Mouse (Mus musculus) CD4-positive helper T cell, adult 2 months (primary cell): ENCODE measurements around the gene Syne3.
A peak's percentile ranks its signal among the peaks of the same experiment; 100 is the strongest.

Experiments used
- DNase-seq: peaks from one replicate; pipeline ENCODE4 v3.0.0-alpha.2; 2012; ENCODE audit warnings: low read depth, missing footprints, low spot score

The Syne3 gene

DNA sequence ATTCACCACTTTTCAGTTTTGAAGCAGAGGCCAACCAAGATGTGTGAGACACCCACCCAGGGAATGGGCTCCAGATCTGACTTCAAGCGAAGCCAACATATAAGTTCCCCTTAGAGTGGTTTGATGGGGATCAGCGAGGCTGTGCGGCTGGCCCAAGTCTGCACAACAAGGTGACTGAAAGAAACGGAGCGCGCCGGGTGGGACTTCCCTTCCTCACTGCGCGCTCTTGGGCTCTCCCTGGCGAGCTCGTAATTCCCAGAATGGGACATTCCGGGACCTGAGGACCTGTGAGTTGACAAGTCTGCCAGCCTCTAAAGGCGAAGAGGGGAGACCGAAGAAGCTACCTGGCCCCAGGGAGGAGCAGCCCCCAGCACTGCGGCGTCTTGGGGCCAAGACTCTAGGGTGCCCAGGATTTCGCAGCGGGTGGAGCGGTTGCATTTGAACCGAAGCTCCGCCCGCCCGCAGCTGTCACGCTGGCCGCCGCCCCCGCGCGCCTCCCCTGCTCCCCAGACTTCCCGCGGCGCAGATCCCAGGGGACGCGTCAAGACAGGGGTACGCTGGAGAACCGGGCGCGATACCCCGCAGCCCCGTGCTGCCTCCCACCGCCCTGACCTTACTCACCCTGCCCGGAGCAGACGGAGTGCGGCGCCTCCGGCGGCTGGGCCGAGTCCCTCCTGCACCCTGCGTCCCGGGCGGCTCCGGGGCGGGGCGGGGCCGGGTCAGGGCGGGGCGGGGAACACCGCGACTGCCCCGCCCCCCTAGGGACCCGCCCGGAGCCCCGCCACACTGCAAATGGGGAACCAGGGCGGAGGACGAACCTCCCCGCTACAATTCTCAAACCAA, at the start of gene Syne3:
Syne3 (minus strand) TSS at position 440 of the 843 bp plus-strand sequence.
- DNase-seq, result peak; percentile 83

DNA sequence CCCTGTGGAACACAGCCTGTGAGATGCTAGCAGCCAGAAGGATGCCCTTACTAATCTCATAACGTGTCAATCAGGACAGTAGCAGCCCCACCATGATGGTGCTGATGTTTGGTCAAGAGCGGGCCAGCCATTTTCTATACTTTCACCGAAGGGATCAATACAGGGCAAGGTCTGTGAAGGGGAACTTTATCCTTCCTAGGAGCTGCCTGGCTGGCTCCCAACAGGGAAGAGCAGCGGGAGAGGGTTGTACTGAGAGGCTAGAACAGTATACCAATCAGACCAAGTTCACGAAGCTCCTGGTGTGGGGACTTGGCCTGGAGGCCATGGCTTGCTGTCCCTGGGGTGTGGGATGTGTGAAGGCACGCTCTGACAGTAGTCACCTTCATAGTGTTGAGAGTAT, 45.7 kb upstream of the Syne3 start:
- DNase-seq, result no peak

DNA sequence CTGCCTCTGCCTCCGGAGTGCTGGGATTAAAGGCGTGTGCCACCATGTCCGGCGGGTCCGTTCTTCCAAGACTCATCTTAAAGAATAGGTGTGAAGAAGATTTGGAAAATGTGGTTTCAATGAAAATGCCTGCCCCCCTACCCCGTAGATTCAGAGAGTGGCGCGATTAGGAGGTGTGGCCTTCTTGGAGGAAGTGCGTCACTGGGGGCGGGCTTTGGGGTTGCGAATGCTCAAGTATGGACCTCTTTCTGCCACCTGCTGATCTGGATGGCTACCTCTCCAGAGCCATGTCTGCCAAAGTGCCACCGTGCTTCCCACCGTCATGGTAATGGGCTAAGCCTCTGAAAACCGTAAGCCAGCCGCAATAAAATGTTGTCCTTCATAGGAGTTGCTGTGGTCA, 44.4 kb upstream of the Syne3 start:
- DNase-seq, result no peak

DNA sequence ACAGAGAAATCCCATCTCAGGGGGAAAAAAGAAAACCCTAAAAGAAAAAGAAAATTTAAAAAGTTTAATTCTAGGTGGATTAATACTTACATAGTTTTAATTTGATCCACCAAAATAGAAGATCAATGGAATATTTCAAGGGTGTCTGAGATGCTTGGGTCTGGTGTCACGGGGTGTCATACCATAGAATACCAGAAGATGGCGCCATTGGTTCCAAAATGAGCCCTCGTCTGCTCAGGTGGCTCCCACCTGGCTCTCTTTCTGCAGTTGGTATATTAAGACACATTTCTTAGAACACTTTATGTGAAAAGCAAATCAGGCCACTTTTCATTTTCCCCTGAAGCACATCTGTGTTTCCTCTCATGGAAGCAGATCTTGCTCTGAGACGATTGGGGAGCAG, 41.3 kb upstream of the Syne3 start:
- peak; percentile 59 for DNase-seq

DNA sequence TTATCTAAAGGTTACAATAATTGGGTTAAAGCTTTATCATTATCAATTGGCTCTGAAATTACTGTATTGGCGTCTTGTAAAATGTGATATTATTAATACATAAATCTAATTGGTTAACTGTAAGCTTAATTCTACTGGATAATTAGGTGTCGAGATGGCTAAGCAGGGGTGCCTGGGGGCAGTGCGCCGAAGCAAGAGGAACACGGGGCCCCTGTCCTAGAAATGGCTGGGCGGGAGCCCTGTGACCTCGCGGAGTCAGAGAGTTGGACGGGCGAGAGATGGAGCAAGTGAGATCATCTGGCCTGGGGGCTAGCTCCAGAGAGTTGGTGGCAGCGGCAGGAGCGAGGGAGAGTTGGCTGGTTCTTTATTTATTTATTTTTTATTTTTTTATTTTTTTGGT, 40.2 kb upstream of the Syne3 start:
- no peak for DNase-seq

DNA sequence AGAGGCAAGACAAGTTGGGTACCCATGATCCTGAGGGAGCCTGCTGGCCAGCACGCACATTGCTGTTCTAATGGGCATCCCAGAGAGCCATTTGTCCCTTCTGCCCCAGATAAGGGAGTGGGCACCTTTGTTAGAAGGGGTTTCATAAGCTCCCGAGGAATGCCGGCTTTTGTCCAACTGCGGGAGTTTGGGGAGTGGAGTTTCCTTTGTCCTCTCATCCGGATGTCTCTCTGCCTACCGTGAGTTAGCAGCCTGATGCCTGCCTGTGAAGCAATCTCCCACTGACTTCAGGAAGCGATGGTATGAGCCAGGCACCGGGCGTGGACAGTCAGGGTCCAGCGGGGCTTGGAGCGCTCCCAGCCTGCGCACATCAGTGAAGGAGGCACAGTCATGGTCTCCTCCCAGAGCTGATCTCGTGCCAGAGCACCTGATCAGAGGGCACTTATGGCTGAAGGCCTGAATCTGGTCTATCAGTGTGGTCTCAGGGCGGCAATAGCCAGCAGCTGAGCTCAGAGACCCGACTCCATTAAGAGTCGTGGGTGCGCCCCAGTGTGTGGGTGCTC, 38.8 kb upstream of the Syne3 start:
- DNase-seq, result no peak

DNA sequence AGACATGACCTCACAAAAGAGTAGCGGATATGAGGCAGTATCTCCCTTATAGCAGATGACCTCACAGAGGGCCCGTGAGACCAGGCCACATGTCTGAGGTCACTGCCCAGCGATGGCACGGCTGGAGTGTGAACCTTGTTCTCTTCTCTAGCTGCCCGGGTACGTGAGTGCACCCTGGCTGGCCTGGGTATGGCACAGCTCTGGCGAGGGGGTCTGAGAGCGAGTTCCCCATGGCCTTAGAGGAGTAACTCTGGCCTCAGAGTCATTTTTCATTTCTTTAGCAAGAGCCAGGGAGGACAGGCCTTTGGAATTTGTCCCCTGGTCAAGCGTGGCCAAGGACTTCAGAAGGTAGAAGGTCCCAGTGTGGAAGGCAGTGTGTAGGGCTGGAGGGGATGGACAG, 35.2 kb upstream of the Syne3 start:
- no peak for DNase-seq

DNA sequence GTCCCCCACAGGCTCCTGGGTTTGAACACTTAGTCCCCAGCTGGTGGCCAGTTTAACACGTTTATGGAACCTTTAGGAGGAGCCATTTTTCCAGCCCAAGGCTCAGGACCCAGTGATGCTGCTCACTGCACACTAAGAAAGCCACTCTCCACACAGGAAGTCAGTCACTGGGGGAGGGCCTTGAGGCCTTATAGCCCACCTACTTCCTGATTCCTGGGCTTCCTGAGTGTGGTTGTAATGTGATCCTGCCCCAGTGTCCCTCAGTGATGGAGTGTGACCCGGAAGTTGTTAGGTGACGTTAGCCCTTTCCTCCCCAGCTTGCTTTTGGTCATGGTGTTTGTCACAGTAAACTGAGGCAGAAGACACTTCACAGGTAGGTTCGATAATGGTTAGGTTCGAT, 33.5 kb upstream of the Syne3 start:
- DNase-seq, result no peak

DNA sequence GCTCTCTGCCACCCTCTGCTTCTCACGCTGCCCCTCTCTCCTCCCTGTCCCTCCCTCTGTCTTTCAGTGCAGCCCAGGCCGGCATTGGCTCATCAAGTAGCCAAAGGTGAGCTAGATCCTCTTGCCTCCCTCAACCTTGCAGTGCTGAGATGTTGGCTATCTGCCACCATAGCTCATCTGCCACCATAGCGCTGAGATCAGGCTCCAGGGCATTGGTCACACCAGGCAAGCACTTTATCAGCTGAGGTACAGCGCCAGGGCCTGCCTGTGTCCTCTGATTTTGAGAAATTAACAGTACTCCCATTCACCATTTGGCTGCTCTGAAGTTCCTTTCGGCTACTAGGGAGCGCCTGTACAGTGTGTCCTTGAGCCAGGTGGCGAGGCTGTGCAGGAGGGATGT, 31.3 kb upstream of the Syne3 start:
- no peak for DNase-seq

DNA sequence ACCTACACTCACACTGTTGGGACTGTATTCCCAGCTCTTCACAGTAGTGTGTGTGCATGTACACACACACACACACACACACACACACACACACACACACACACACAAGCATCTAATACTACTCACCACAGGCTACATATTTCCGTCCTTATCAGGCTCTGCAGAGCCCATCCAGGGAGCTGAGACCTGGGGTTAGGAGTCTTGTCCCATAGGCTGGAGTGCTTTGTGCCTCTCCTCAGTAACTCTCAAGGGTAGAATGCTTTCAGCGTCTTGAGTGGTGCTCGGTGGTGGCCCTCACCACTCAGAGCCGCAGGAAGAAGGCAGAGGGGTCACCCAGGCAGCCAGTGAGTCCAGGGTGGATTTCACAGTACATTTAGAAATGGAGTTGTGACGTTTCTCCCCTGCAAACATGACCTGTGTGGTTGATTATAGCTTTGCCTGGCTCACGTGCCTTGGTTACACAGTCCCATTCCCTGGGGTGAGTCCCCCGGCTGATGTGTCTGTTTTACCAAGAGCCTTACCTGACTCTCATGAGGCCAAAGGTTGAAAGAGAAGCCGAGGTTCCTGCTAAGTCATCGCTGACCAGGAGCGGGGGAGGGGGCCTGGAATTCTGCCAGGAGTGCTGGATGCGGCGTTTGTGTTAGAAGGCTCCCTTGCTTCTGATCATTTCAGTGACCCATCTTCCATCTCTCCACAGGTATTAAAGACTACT, 30.1 kb upstream of the Syne3 start:
- no peak for DNase-seq

DNA sequence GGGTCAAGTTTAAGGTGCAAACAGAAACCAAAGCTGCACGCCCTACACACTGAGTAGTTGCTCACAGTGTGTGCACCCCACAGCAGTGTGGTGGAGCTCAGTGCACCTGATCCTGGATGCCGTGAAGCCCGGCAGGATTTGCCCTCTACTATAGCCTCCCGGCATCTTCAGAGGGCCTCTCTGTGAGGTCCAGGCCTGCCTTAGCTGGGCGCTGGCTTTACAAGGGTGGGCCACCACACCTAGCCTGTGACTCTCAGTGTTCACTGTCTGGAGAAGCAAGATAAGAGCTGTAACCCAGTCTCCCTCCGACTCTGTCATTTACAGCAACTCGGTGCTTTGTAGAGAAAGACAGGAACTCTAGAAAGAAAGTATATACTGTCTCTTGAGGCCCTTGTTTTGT, 29.3 kb upstream of the Syne3 start:
- DNase-seq, result no peak

DNA sequence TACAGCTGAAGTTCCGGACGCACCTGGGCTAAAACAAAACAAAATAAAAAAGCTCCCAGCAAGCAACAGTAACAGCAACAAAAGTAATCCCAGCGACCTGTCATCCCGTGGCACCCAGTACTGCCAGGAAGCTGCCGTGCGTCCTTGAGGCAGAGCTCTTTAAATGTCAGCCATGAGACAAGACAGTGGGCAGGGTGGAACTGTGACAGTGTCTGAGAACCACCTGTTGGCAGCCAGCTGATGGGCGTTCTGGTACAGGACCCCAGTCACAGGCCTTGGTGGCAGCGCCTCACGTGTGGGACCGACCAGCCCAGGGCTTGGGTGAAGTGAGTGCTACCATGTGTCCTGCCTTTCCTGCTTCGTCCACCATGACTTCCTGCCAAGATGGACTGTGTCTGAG, 28.6 kb upstream of the Syne3 start:
- DNase-seq, result no peak

DNA sequence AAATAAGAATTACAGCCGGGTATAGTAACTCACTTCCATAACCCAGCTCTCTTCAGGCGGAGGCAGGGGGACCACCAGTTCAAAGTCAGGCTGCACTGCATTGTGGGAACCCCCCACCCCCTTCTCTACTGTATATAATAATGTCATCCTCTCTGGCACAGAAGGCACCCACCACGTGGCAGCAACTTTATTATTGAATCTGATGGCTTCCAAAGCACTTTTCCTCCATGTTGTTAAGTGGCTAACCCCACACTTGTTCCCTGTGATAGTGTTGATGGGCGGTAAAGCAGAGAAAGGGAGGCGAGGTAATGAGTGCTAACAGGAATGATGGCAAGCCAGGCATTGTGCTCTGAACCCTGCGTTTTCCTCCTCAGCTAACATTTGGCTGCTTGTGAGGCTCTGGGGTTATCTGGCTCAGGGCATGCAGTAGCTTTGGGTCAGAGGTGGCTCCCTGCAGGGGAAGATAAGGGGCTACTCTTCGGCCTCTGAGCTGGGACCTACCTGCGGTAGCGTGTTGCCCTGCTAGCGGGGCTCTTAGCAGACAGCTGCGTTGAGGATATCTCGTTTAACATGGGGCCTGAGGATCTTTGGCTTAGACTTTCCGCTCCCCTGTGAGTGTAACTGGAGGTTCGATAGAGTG, 24.6 kb upstream of the Syne3 start:
- DNase-seq, result no peak

DNA sequence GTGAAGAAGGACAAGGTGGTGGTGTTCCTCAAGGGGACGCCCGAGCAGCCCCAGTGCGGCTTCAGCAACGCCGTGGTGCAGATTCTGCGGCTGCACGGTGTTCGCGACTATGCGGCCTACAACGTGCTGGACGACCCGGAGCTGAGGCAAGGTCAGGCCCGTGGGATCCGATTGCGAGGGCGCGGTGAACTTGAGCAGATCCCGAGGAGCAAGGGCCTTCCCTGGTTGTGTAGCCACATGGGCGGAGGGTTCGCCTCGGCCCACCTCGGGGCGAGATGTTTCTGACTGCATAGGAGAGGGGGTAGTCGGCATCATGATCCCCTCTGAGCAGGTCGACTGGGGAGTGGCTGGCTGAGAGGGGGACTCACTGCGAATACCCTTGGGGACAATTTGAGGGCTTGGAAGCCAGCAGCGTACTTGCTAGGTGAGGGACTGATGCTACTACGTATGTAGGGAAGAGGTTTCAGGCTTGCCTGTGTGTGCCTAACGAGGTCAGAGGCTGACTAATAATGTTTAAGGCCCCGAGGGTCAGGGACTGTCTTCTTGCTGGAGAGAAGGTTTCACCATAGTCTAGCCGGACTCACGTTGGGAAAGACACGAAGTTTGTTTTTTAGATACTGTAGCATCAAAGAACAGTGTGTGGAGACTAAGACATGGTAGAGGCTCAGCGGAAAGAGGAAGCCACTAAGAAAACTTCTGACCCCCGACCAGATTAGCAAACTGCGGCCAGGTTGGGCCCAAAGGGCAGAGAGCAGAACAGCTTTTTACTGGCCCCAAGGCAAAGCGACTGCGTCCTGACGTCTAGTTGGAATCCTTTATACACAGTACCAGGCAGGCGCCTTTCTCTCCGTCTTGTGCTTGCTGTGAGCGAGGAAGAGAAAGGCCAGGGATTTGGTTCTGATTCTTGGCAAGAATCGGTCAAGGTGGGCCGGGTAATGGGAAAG, 23.5 kb upstream of the Syne3 start:
- no peak for DNase-seq

DNA sequence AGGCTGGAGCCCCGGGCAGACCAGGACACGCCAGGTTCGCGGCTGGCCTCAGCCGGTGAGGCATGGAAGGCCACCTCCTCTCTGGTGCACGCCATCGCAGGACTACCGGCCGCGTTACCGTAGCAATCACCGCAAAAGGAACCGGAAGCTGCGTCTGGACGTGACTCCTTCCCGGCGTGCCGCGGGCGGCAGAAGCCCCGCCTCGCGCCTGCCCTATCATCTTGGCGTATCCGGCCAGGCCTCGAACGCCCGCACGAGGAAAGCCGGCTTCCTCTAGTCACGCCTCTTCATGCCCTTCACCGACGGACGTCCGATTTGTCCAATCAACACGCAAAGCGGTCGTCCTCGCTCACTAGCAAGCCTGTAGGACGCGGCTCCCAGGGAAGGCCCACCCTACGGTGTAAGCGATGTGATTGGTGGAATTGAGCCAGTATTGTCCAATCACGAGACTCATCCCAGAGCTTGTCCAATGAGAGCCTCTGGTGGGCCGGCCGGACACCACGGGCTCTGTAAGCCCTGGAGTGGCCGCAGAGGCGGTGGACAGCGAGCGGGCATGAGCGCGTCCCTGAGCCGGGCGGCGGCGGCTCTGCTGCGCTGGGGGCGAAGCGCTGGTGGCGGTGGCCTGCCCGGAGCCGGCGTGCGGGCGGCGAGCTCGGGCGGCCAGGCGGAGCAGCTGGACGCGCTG, 22.7 kb upstream of the Syne3 start, which contains the start of gene Glrx5:
Glrx5 (plus strand) TSS at position 542 of the 685 bp plus-strand sequence.
- peak; percentile 100 for DNase-seq

DNA sequence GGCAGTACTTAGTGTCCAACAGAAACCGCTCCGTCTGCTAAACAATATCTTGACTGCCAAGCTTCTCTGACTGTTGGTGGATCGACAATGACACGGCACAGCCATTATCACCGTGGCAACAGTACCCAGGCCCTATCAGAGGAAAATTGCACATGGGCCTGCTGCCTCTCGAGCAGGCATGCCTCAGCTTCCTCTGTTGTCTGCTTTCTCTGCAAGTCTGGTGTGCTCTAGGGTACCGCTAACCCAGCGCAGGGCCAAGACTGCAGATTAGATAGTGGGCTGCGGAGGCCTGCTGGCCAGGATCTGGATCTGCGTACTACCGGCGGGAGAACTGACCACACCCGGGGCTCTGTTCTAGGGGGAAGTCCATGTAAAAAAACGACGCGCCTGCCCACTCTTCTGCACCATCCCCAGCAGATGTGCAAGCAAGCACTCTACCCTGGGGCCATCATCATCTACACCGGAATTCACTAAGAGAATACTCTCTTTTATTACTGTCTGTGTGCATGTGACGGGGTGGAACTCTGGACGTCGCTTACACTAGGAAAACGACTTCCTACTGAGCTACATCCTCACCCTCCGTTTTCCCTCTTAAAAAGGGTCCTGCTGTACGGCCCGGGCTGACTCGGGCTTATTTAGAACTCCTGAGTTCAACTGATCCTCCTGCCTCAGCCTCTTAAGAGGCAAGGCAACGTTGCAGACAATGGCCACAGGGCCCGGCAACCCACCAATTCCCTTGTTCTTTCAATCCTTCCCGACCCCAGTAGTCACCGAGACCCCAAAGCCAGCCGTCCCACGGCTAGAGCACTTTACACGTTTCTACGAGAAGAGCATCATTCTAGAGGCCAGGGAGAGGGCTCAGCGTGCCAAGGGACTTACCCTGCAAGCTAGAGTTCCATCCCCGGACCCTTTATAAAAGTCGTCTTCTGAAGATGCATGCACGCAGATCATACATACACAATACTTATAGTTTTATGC, 21.8 kb upstream of the Syne3 start:
- peak; percentile 33 for DNase-seq

DNA sequence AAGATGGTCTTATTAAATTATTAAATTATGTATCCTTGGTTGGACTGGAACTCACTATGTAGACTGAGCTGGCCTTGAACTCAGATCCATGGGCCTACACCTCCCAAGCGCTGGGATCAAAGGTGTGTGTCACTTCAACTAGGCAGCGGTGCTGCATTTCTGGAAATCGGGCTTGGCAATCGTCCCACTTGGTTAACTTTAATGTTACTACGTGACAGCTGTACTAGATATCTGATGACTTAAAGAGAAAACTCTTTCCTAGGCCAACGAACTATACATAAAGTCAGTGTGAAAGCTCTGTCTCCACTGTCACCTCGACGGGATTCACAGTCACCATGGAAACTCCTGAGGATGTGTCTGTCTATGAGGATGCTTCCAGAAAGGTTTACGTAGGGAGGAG, 20.3 kb upstream of the Syne3 start:
- DNase-seq, result no peak

DNA sequence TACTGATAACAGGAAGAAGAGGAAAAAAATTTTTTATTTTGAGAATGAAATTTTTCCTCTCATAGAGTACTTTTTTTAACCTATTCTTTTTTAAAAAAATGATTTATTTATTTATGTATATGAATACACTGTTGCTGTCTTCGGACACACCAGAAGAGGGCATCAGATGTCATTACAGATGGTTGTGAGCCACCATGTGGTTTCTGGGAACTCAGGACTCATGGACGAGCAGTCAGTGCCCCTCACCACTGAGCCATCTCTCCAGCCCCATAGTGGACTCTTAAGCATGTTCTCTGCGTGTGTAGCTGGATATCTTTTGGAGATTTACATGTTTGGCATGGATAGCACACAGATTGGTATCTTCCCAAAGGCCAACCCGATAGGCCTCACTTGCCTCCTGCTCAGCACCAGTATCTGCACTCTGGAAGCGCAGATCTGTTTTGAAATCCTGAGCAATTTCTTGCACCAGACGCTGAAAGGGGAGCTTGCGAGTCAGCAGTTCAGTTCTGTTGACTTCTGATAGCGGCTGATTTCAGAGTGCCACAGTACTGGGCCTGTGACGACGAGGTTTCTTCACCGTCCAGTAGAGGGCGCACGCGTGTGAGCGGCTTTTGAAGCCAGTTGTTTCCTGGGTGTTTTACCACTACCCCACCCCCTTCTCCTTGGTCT, 17.8 kb upstream of the Syne3 start:
- peak; percentile 90 for DNase-seq
